8 mouse cellular contexts compared by ENCODE assay signal in the genomic region with DNA sequence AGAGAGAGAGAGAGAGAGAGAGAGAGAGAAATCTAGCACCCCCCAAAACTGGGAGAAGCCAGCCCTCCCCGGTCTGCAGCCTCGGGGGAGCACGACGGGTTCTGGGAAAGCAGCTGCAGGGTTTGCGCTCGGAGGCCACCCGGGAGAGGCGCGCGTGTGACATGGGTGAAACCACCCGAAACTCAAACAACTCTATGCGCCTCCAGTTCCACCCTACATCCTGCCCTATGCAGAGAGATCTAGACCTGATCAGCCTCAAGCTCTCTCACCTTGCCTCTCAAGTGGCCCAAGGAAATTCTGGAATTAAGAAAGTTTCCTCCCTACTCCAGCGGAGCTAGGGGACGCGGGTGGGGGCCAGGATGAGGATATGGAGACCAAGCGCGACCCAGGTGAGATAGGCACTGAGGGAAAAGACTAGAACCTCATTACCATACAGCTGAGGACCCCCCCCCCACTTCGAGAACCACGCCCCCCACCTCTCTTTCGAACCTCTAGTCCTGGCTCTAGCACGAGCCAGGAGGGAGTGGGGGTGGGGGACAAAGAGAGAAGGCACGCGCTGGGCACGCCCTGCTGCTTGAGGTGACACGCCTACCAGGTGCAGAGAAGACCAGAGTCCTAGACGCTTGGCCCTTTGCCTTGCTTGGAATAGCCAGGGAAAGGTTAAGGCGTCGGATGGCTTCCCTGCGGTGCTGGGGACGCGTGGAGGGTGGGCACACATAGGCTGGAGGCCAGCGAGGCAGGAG. TPM values are rescaled to one million over a fixed set of nuclear protein-coding genes. Genes with fewer than 3 reads are reported as not detected.
DNase-seq lines count a peak whose midpoint lies in the region; ATAC-seq lines count a peak whose summit lies in the region.

No protein-coding gene starts in this region.

- peak overlapping the region; percentile 50 for H3K4me3 ChIP-seq in forebrain, embryonic 16.5 days (replicated peaks; ENCODE audit: low read length)
- peak overlapping the region; percentile 42 for H3K4me3 ChIP-seq in midbrain, embryonic 12.5 days

- no peak overlapping the region for H3K27ac ChIP-seq in forebrain, embryonic 16.5 days (ENCODE audit: low read length)
- no peak overlapping the region for H3K27ac ChIP-seq in midbrain, embryonic 12.5 days (replicated peaks)

- H3K9me3 ChIP-seq in forebrain, embryonic 16.5 days (ENCODE audit: control insufficient read depth, low read length), result no peaks in the 10 kb centered on the region
- H3K9me3 ChIP-seq in midbrain, embryonic 12.5 days, result no peaks in the 10 kb centered on the region

- intact Hi-C loops in left cerebral cortex, postnatal 36 days (cut with DNase I), result loop anchor here (5.0 kb wide), 1 partner anchor 88 kb away; no protein-coding TSS in a partner anchor
- intact Hi-C loops in left cerebral cortex, postnatal 14 days (cut with DNase I), result no loop called here

- under 1% methylated on average over 31 of the region's 32 CpGs for WGBS in forebrain, embryonic 16.5 days
- WGBS in midbrain, embryonic 12.5 days, result 2% methylated on average over 32 of the region's 32 CpGs

- ATAC-seq in forebrain, embryonic 16.5 days, result no peak
- ATAC-seq in midbrain, embryonic 12.5 days (ENCODE audit: low FRiP score, low read depth), result no peak

- peak overlapping the region; percentile 86 for H3K4me2 ChIP-seq in forebrain, embryonic 16.5 days (ENCODE audit: low read length)
- peak overlapping the region; percentile 64 for H3K4me2 ChIP-seq in midbrain, embryonic 12.5 days (replicated peaks)

- peaks cover 70% of the 10 kb centered on the region for H3K27me3 ChIP-seq in forebrain, embryonic 16.5 days (replicated peaks; ENCODE audit: control insufficient read depth, insufficient read depth, low read length)
- peaks cover 99% of the 10 kb centered on the region for H3K27me3 ChIP-seq in midbrain, embryonic 12.5 days

- no peak overlapping the region for H3K9ac ChIP-seq in forebrain, embryonic 16.5 days (replicated peaks; ENCODE audit: low read depth, low read length)
- no peak overlapping the region for H3K9ac ChIP-seq in midbrain, embryonic 12.5 days (replicated peaks)

- peaks cover 57% of the 10 kb centered on the region for H3K4me1 ChIP-seq in forebrain, embryonic 16.5 days (replicated peaks; ENCODE audit: control insufficient read depth, insufficient read depth, low read length)
- H3K4me1 ChIP-seq in midbrain, embryonic 12.5 days, result peaks cover 64% of the 10 kb centered on the region

- H3K36me3 ChIP-seq in forebrain, embryonic 16.5 days (ENCODE audit: control insufficient read depth, insufficient read depth), result no peaks in the 10 kb centered on the region
- no peaks in the 10 kb centered on the region for H3K36me3 ChIP-seq in midbrain, embryonic 12.5 days

- peak; percentile 52 to 77 for DNase-seq in lung, adult 18-20 months
- no peak for DNase-seq in lung, postnatal 14 days
- peak; percentile 70 for DNase-seq in kidney, postnatal 10 days
- DNase-seq in cerebellum, adult 8-10 months, result no peak
- no peak for DNase-seq in left cerebral cortex, postnatal 36 days (ENCODE audit: low spot score in 2 of 2)
- DNase-seq in left cerebral cortex, postnatal 14 days (ENCODE audit: low spot score in 2 of 2), result no peak

RNA-seq across cellular contexts. Expression of a gene that starts 0.8 kb away (rescaled TPM):
- polyA plus RNA-seq in forebrain, embryonic 16.5 days (2015; fragmentation: Nextera tagmentation; extraction: Ambion mirVana), result 4.8 and 5.5 TPM in 2 replicates
- polyA plus RNA-seq in midbrain, embryonic 12.5 days (2016; fragmentation: Nextera tagmentation; extraction: Ambion mirVana), result 4.4 and 5.0 TPM in 2 replicates
- 1 to 10 TPM; 3.2 to 3.8 TPM for total RNA-seq in left cerebral cortex, postnatal 36 days (2021)
- 1 to 10 TPM; 4.0 to 5.0 TPM for total RNA-seq in left cerebral cortex, postnatal 14 days (2021)

RNA-seq across cellular contexts. Expression of a gene that starts 26.3 kb away (rescaled TPM):
- polyA plus RNA-seq in forebrain, embryonic 16.5 days (2015; fragmentation: Nextera tagmentation; extraction: Ambion mirVana), result 4.6 and 11.3 TPM in 2 replicates
- polyA plus RNA-seq in midbrain, embryonic 12.5 days (2016; fragmentation: Nextera tagmentation; extraction: Ambion mirVana), result 0.88 and 1.1 TPM in 2 replicates
- total RNA-seq in left cerebral cortex, postnatal 36 days (2021), result 1 to 10 TPM; 8.2 to 8.9 TPM
- 1 to 10 TPM; 8.9 to 9.0 TPM for total RNA-seq in left cerebral cortex, postnatal 14 days (2021)

RNA-seq across cellular contexts. Expression of a gene that starts 36.2 kb away (rescaled TPM):
- 32.5 and 33.6 TPM in 2 replicates for polyA plus RNA-seq in forebrain, embryonic 16.5 days (2015; fragmentation: Nextera tagmentation; extraction: Ambion mirVana)
- 25.9 and 26.9 TPM in 2 replicates for polyA plus RNA-seq in midbrain, embryonic 12.5 days (2016; fragmentation: Nextera tagmentation; extraction: Ambion mirVana)
- 10 to 100 TPM; 47.7 to 50.1 TPM for total RNA-seq in left cerebral cortex, postnatal 36 days (2021)
- 10 to 100 TPM; 40.2 to 40.5 TPM for total RNA-seq in left cerebral cortex, postnatal 14 days (2021)

RNA-seq across cellular contexts. Expression of a gene that starts 53.7 kb away (rescaled TPM):
- 24.8 and 31.8 TPM in 2 replicates for polyA plus RNA-seq in forebrain, embryonic 16.5 days (2015; fragmentation: Nextera tagmentation; extraction: Ambion mirVana)
- polyA plus RNA-seq in midbrain, embryonic 12.5 days (2016; fragmentation: Nextera tagmentation; extraction: Ambion mirVana), result 3.9 and 4.7 TPM in 2 replicates
- total RNA-seq in left cerebral cortex, postnatal 36 days (2021), result 10 to 100 TPM in 1 of 2 experiments, 1 to 10 TPM in 1; 7.9 to 10.9 TPM
- total RNA-seq in left cerebral cortex, postnatal 14 days (2021), result 1 to 10 TPM; 9.5 to 9.9 TPM

Comparison
In these comparisons a context has a peak if more than half of its experiments do, and no peak if none do; other contexts are left out.
1. DNase-seq: peak in lung, adult 18-20 months (2 of 2) and kidney, postnatal 10 days (single experiment); none in lung, postnatal 14 days (single experiment), cerebellum, adult 8-10 months (single experiment), left cerebral cortex, postnatal 36 days (0 of 2) and left cerebral cortex, postnatal 14 days (0 of 2).